ENCODE assay signal across 18 mouse cellular contexts in genomic region chr1:151307821-151308220, GRCm38 (mm10).
"Had no signal": no experiment of that assay in that cellular context is flagged by ENCODE, and none has a peak within 500 bp of the region (broad histone marks: within the 10 kb centered on the region; RNA-seq: fewer than 3 reads in every experiment).

No protein-coding gene starts in this region.

- H3K4me3 ChIP-seq: limb, embryonic 12.5 days; limb, embryonic 15.5 days; midbrain, embryonic 12.5 days; myocyte; neural tube, embryonic 13.5 days had no signal

- DNase-seq: kidney, adult 18-20 months; left cerebral cortex, postnatal 4 days; liver, postnatal 0 days; retina, postnatal 1 day; right cerebral cortex, postnatal 25 days; thymus, postnatal 25 days had no signal

- ATAC-seq: hindbrain, embryonic 16.5 days; liver, postnatal 0 days; lung, postnatal 0 days; midbrain, embryonic 16.5 days had no signal

- H3K27me3 ChIP-seq: limb, embryonic 12.5 days; limb, embryonic 15.5 days; midbrain, embryonic 12.5 days; neural tube, embryonic 13.5 days had no signal

- H3K4me1 ChIP-seq: limb, embryonic 12.5 days; limb, embryonic 15.5 days; midbrain, embryonic 12.5 days; neural tube, embryonic 13.5 days had no signal

- H3K9me3 ChIP-seq: limb, embryonic 12.5 days; limb, embryonic 15.5 days; midbrain, embryonic 12.5 days; neural tube, embryonic 13.5 days had no signal

- H3K9ac ChIP-seq: limb, embryonic 12.5 days; limb, embryonic 15.5 days; liver, embryonic 14.5 days; liver, postnatal 0 days; lung, embryonic 14.5 days; midbrain, embryonic 12.5 days; neural tube, embryonic 13.5 days had no signal

- H3K4me2 ChIP-seq: limb, embryonic 12.5 days; limb, embryonic 15.5 days; liver, embryonic 11.5 days; lung, embryonic 14.5 days; midbrain, embryonic 12.5 days; neural tube, embryonic 13.5 days had no signal

- H3K27ac ChIP-seq: limb, embryonic 12.5 days; limb, embryonic 15.5 days; liver, embryonic 14.5 days; macrophage; midbrain, embryonic 12.5 days; neural tube, embryonic 13.5 days had no signal

- H3K36me3 ChIP-seq: limb, embryonic 12.5 days; limb, embryonic 15.5 days; midbrain, embryonic 12.5 days; neural tube, embryonic 13.5 days had no signal
